Mouse (Mus musculus) CD4-positive, CD25-positive, alpha-beta regulatory T cell, adult 9 weeks (primary cell): ENCODE data around the gene Gm21671. TPM values are rescaled to one million over a fixed set of nuclear protein-coding genes. Genes with fewer than 3 reads are reported as not detected.

Experiments
- polyA plus RNA-seq: library from polyadenylated mRNA; unstranded; fragments of 100-300 nt; shearing (Covaris generic); gene quantifications from one replicate; pipeline ENCODE4 v1.2.1, GENCODE M21; 2017

Gm21671 gene
- not detected for polyA plus RNA-seq

DNA sequence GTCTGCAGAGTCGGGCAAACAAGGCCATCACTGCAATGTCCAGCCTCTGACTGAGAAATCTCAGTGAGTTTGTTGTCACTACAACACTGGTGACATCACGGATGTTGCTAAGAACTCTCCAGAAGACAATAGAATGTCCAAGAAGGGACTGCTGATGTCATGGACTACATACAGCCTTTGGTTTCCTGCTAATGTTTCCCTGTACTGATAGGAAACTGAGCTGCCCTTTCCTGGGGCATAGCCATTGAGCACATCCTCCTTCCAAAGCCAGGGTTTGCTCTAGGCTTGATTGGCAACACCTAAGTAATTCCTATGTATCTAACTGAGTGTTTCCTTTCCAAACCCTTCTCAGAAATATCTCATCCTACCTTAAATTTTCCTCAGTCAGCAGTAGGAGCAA, at the start of gene Gm21671:
Gene Gm21671, minus strand, starts transcription at position 101 of the 400 bp plus-strand sequence.

DNA sequence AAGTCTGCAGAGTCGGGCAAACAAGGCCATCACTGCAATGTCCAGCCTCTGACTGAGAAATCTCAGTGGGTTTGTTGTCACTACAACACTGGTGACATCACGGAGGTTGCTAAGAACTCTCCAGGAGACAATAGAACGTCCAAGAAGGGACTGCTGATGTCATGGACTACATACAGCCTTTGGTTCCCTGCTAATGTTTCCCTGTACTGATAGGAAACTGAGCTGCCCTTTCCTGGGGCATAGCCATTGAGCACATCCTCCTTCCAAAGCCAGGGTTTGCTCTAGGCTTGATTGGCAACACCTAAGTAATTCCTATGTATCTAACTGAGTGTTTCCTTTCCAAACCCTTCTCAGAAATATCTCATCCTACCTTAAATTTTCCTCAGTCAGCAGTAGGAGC, 34.3 kb upstream of the Gm21671 start, which contains the start of gene Gm21698:
Gene Gm21698, minus strand, starts transcription at position 101 of the 400 bp plus-strand sequence.

GRCm38 (mm10) chr5:25972563-25972962, 18.3 kb upstream of the Gm21671 start, which contains the start of gene Gm21680:
TSS of gene Gm21680 (minus strand) at chr5:25972663.

GRCm38 (mm10) chr5:25942281-25942680, 11.9 kb downstream of the Gm21671 start, which contains the start of gene Gm21663:
TSS of gene Gm21663 (minus strand) at chr5:25942381.

Other genes with a start within 250 kb of the Gm21671 start
- gene Xrcc2, start 248.6 kb downstream of the Gm21671 start, polyA plus RNA-seq: 6.6 TPM
- 1.7 TPM for gene Actr3b, start 194.4 kb downstream of the Gm21671 start, polyA plus RNA-seq
- not detected for gene Gm21663, start 12.0 kb downstream of the Gm21671 start, polyA plus RNA-seq
- gene Gm21680, start 18.2 kb upstream of the Gm21671 start, polyA plus RNA-seq: not detected
- gene Gm21698, start 34.2 kb upstream of the Gm21671 start, polyA plus RNA-seq: not detected
- not detected for gene Gm1979, start 50.4 kb upstream of the Gm21671 start, polyA plus RNA-seq
- not detected for gene Gm5862, start 68.5 kb upstream of the Gm21671 start, polyA plus RNA-seq
- not detected for gene Speer4a, start 85.1 kb upstream of the Gm21671 start, polyA plus RNA-seq
- gene Gm7347, start 104.2 kb upstream of the Gm21671 start, polyA plus RNA-seq: not detected
- gene Gm10471, start 134.9 kb upstream of the Gm21671 start, polyA plus RNA-seq: not detected
- gene 5031410I06Rik, start 150.9 kb upstream of the Gm21671 start, polyA plus RNA-seq: not detected
- gene Gm10220, start 167.0 kb upstream of the Gm21671 start, polyA plus RNA-seq: not detected